Mouse (Mus musculus) liver, embryonic 14.5 days (tissue): Measurements from ENCODE around the gene Itga11.

Experiments
- CTCF ChIP-seq: IDR thresholded peaks from 2 replicates; pipeline ENCODE4 v1.5.1; 2016; ENCODE audit warnings: antibody characterized with exemption, low read depth, control low read depth
- EP300 ChIP-seq: IDR thresholded peaks from 2 replicates; pipeline ENCODE4 v1.6.1; 2016; ENCODE audit warnings: antibody characterized with exemption, low read depth

DNA sequence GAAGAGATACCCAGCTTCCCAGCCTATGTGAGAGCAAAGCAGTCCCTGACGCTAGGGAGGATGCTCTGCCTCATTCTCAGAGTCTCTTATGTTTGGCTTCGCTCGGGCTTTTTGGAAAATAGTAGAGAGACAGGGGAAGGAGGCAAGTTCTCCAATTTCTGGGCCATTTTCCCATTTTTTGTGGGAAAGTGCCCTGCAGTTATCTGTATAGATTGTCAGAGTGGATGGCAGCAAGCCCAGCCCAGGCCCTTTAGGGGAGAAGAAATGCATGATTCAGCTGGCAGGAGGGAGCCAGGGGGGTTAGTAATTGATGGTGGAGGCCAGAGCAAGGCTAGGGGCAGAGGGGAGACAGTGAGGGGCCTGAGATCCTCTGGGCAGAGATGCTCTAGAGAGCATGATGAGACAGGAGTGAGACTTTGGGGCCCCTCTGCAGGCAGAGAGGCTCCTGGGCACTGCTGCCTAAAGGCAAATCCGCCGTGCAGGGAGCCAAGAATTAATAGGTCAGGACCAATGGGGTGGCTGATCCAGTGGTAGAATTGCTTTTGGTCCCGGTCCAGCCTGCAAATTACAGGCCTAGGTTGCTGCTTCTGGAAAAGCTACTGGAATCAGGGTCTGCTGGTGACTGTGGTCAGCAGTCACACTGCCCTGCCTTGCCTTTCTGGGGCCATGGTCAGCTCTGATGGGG is 31.8 kb upstream of the Itga11 start:
- TF ChIP-seq CTCF (no peak), EP300 (no peak)
